Mouse (Mus musculus) right cerebral cortex, postnatal 4 days (tissue): Measurements from ENCODE around the gene Scrt2.
"Not testable (repeated sequence)": the region's sequence is repeated elsewhere in the genome, so short reads cannot be mapped to it uniquely, and the experiment has no call there.

ENCODE experiments used
- DNase-seq: peaks from one replicate; pipeline ENCODE4 v3.0.0-alpha.2; 2022

Scrt2 gene

GRCm38 (mm10) chr2:152080685-152081541 lies at the start of gene Scrt2:
Gene Scrt2 (plus strand): TSS chr2:152081529.
- peak; percentile 50 for DNase-seq

- DNase-seq: no peak
Measured at GRCm38 (mm10) chr2:152040101-152040500, 41.2 kb upstream of the Scrt2 start.

- no peak for DNase-seq
Measured at GRCm38 (mm10) chr2:152047116-152048002, 34.0 kb upstream of the Scrt2 start.

GRCm38 (mm10) chr2:152048003-152048980 lies 33.0 kb upstream of the Scrt2 start:
- DNase-seq: peak; percentile 35

GRCm38 (mm10) chr2:152048981-152049441 lies 32.3 kb upstream of the Scrt2 start:
- no peak for DNase-seq

GRCm38 (mm10) chr2:152049611-152050270 lies 31.6 kb upstream of the Scrt2 start:
- DNase-seq: no peak

- DNase-seq: no peak
Measured at GRCm38 (mm10) chr2:152050316-152050715, 31.0 kb upstream of the Scrt2 start.

GRCm38 (mm10) chr2:152051985-152052384 lies 29.3 kb upstream of the Scrt2 start:
- no peak for DNase-seq

- DNase-seq: no peak
Measured at GRCm38 (mm10) chr2:152055406-152055805, 25.9 kb upstream of the Scrt2 start.

- no peak for DNase-seq
Measured at GRCm38 (mm10) chr2:152056368-152057251, 24.7 kb upstream of the Scrt2 start.

- no peak for DNase-seq
Measured at GRCm38 (mm10) chr2:152057252-152057563, 24.1 kb upstream of the Scrt2 start.

- DNase-seq: not testable (repeated sequence)
Measured at GRCm38 (mm10) chr2:152062817-152063216, 18.5 kb upstream of the Scrt2 start.

GRCm38 (mm10) chr2:152068660-152069433 lies 12.5 kb upstream of the Scrt2 start:
- no peak for DNase-seq

- DNase-seq: no peak
Measured at GRCm38 (mm10) chr2:152069434-152069786, 11.9 kb upstream of the Scrt2 start.

GRCm38 (mm10) chr2:152069941-152070340 lies 11.4 kb upstream of the Scrt2 start:
- no peak for DNase-seq

GRCm38 (mm10) chr2:152074521-152074920 lies 6.8 kb upstream of the Scrt2 start:
- no peak for DNase-seq

- DNase-seq: no peak
Measured at GRCm38 (mm10) chr2:152075294-152075889, 5.9 kb upstream of the Scrt2 start.

- DNase-seq: no peak
Measured at GRCm38 (mm10) chr2:152077337-152077736, 4.0 kb upstream of the Scrt2 start.

GRCm38 (mm10) chr2:152081641-152082448 lies 516 bp downstream of the Scrt2 start:
- peak; percentile 74 for DNase-seq
